Mouse (Mus musculus): ENCODE results near the gene Pank4.

DNA sequence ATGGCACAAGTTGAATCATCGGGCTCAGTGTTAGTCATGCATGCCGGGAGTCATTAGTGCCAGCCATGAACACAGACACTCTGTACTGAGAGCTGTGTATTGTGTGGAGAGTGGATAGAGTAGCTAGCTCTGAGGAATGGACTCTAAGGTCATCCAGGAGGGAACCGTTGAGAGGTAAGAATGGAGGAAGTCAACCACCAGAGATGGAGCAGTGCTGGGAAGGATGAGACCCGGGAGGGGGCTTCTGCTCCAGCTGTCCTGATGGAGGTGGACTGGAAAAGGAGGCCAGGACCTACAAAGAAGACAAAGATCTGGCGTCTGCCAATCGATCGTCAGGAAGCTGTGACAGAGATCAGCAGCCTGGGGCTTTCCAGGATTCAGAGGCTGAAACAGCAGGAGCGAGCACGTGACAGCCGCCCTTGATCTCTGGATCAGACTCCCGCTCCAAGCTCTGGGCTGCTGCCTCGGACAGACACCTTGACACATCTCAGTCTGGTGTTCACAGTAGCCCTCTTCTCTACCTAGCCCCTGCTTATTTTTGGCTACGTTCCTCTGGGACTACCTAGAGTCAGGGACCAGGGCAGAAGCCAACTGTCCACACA lies 30.5 kb upstream of the Pank4 start:
- TF ChIP-seq POLR2A (IDR thresholded peaks at IDR 0.05; ENCODE audit: insufficient read depth, low read depth, low read length) (no peak), CTCF (IDR thresholded peaks at IDR 0.05; ENCODE audit: insufficient read depth, low read depth, low read length) (no peak)

Measured in olfactory bulb, adult 2 months (tissue).